Mouse (Mus musculus): ENCODE results near the gene Smarcad1. TPM values are rescaled to one million over a fixed set of nuclear protein-coding genes. Genes with fewer than 3 reads are reported as not detected.

The Smarcad1 gene
- total RNA-seq, 2 experiments from 2014 or later, result 32.1 to 39.5 TPM

Other genes with a start within 250 kb of the Smarcad1 start
- gene Hpgds, start 102.3 kb downstream of the Smarcad1 start, total RNA-seq (2021), result 1 to 10 TPM; 3.4 to 4.5 TPM

Measured in left cerebral cortex, adult 18-20 months (tissue).